Comparison of ENCODE assay signal across 7 mouse cellular contexts in genomic region chr9:53974328-53975121, GRCm38 (mm10). TPM values are rescaled to one million over a fixed set of nuclear protein-coding genes. Genes with fewer than 3 reads are reported as not detected.
DNase-seq lines count a peak whose midpoint lies in the region; ATAC-seq lines count a peak whose summit lies in the region.

No protein-coding gene starts in this region.

- H3K4me3 ChIP-seq in lung, embryonic 15.5 days, result peak overlapping the region; percentile 39
- peak overlapping the region; percentile 55 for H3K4me3 ChIP-seq in limb, embryonic 13.5 days

- H3K27me3 ChIP-seq in lung, embryonic 15.5 days, result peaks cover 42% of the 10 kb centered on the region
- H3K27me3 ChIP-seq in limb, embryonic 13.5 days, result peaks cover 43% of the 10 kb centered on the region

- WGBS in lung, embryonic 15.5 days, result under 1% methylated on average over 42 of the region's 42 CpGs
- under 1% methylated on average over 42 of the region's 42 CpGs for WGBS in limb, embryonic 13.5 days

- no peak for DNase-seq in lung, postnatal 36 days
- DNase-seq in cerebellum, adult 8-10 months, result peak; percentile 58
- peak; percentile 30 for DNase-seq in forelimb bud, embryonic 11.5 days (ENCODE audit: low read depth, low spot score)
- peak; percentile 51 for DNase-seq in retina, postnatal 7 days (ENCODE audit: low read depth, low spot score)
- no peak for DNase-seq in adipocyte (ENCODE audit: low spot score)

- H3K4me2 ChIP-seq in lung, embryonic 15.5 days, result peak overlapping the region; percentile 81
- H3K4me2 ChIP-seq in limb, embryonic 13.5 days (replicated peaks), result peak overlapping the region; percentile 97

- H3K9ac ChIP-seq in lung, embryonic 15.5 days, result no peak overlapping the region
- peak overlapping the region; percentile 56 for H3K9ac ChIP-seq in limb, embryonic 13.5 days

- no peaks in the 10 kb centered on the region for H3K36me3 ChIP-seq in lung, embryonic 15.5 days
- H3K36me3 ChIP-seq in limb, embryonic 13.5 days, result no peaks in the 10 kb centered on the region

- no peaks in the 10 kb centered on the region for H3K9me3 ChIP-seq in lung, embryonic 15.5 days
- no peaks in the 10 kb centered on the region for H3K9me3 ChIP-seq in limb, embryonic 13.5 days

- no peak overlapping the region for H3K27ac ChIP-seq in lung, embryonic 15.5 days
- no peak overlapping the region for H3K27ac ChIP-seq in limb, embryonic 13.5 days

- no peak for ATAC-seq in lung, embryonic 15.5 days (ENCODE audit: borderline replicate concordance, extremely low read depth, low FRiP score, low TSS enrichment)
- peak; percentile 32; the same call in 1 of the 2 replicates for ATAC-seq in limb, embryonic 13.5 days (ENCODE audit: low FRiP score, low read depth)

- peaks cover 6% of the 10 kb centered on the region; the same call in 1 of the 2 replicates for H3K4me1 ChIP-seq in lung, embryonic 15.5 days
- peaks cover 15% of the 10 kb centered on the region for H3K4me1 ChIP-seq in limb, embryonic 13.5 days

RNA-seq across cellular contexts. Expression of gene Elmod1, which starts 0.6 kb away (rescaled TPM):
- 0.23 and 0.26 TPM in 2 replicates for polyA plus RNA-seq in lung, embryonic 15.5 days (2015; fragmentation: Nextera tagmentation; extraction: Ambion mirVana)
- polyA plus RNA-seq in limb, embryonic 13.5 days (2015; fragmentation: Nextera tagmentation; extraction: Ambion mirVana), result 0.46 and 0.56 TPM in 2 replicates

Comparison
In these comparisons a context has a peak if more than half of its experiments do, and no peak if none do; other contexts are left out.
1. DNase-seq: peak in cerebellum, adult 8-10 months (single experiment), forelimb bud, embryonic 11.5 days (single experiment) and retina, postnatal 7 days (single experiment); none in lung, postnatal 36 days (single experiment) and adipocyte (single experiment).